Mouse (Mus musculus) A20 (cell line): ENCODE measurements around the gene Nfxl1.
"Not testable (repeated sequence)": the region's sequence is repeated elsewhere in the genome, so short reads cannot be mapped to it uniquely, and the experiment has no call there.

ENCODE experiments used
- DNase-seq: peaks from one replicate; pipeline ENCODE4 v3.0.0-alpha.2; 2011; ENCODE audit warnings: low read depth, low spot score

The Nfxl1 gene

GRCm38 (mm10) chr5:72559544-72560049 is at the start of gene Nfxl1:
Gene Nfxl1 (minus strand): TSS chr5:72559684.
- peak; percentile 97 for DNase-seq

GRCm38 (mm10) chr5:72603138-72603537 is 43.7 kb upstream of the Nfxl1 start:
- DNase-seq = no peak

GRCm38 (mm10) chr5:72601006-72601405 is 41.5 kb upstream of the Nfxl1 start:
- DNase-seq = peak; percentile 77

- no peak for DNase-seq
Observed at GRCm38 (mm10) chr5:72587192-72587681, 27.8 kb upstream of the Nfxl1 start, which contains the start of gene Gm5868. Gene Gm5868 (minus strand): TSS chr5:72587551.

- DNase-seq = not testable (repeated sequence)
Observed at GRCm38 (mm10) chr5:72586667-72587191, 27.2 kb upstream of the Nfxl1 start.

GRCm38 (mm10) chr5:72586122-72586521 is 26.6 kb upstream of the Nfxl1 start:
- DNase-seq = peak; percentile 24

- DNase-seq = not testable (repeated sequence)
Observed at GRCm38 (mm10) chr5:72580970-72581332, 21.5 kb upstream of the Nfxl1 start, which contains the start of gene Zar1. Gene Zar1 (minus strand): TSS chr5:72581254.

- not testable (repeated sequence) for DNase-seq
Observed at GRCm38 (mm10) chr5:72580088-72580969, 20.8 kb upstream of the Nfxl1 start.

- DNase-seq = not testable (repeated sequence)
Observed at GRCm38 (mm10) chr5:72579599-72579998, 20.1 kb upstream of the Nfxl1 start.

- no peak for DNase-seq
Observed at GRCm38 (mm10) chr5:72565621-72566020, 6.1 kb upstream of the Nfxl1 start.

- not testable (repeated sequence) for DNase-seq
Observed at GRCm38 (mm10) chr5:72563183-72563582, 3.7 kb upstream of the Nfxl1 start.

- no peak for DNase-seq
Observed at GRCm38 (mm10) chr5:72560976-72561628, 1.6 kb upstream of the Nfxl1 start.

- DNase-seq = no peak
Observed at GRCm38 (mm10) chr5:72558716-72559526, 563 bp downstream of the Nfxl1 start.

- DNase-seq = peak; percentile 61
Observed at GRCm38 (mm10) chr5:72556245-72556644, 3.2 kb downstream of the Nfxl1 start.

- DNase-seq = no peak
Observed at GRCm38 (mm10) chr5:72551209-72551608, 8.3 kb downstream of the Nfxl1 start.

- DNase-seq = no peak
Observed at GRCm38 (mm10) chr5:72528896-72529295, 30.6 kb downstream of the Nfxl1 start.

- no peak for DNase-seq
Observed at GRCm38 (mm10) chr5:72513808-72514207, 45.7 kb downstream of the Nfxl1 start.

- peak; percentile 36 for DNase-seq
Observed at GRCm38 (mm10) chr5:72505740-72506139, 53.7 kb downstream of the Nfxl1 start.

GRCm38 (mm10) chr5:72503531-72504523 is 55.7 kb downstream of the Nfxl1 start, which contains the start of gene Corin:
Gene Corin (minus strand): TSS chr5:72504473.
- no peak for DNase-seq

- DNase-seq = no peak
Observed at GRCm38 (mm10) chr5:72502778-72503177, 56.7 kb downstream of the Nfxl1 start.
